Mouse (Mus musculus) adrenal gland, adult 2 months (tissue): Measurements from ENCODE around the gene Dock9. TPM values are rescaled to one million over a fixed set of nuclear protein-coding genes. Genes with fewer than 3 reads are reported as not detected.
A peak's percentile ranks its signal among the peaks of the same experiment; 100 is the strongest.

ENCODE experiments used
- DNase-seq: peaks from one replicate; pipeline ENCODE4 v3.0.0; 2021
- polyA plus RNA-seq: library from polyadenylated mRNA; depleted of rRNA; stranded (reverse); fragments of >200 nt; gene quantifications from 2 replicates; pipeline ENCODE4 v1.2.3, GENCODE M21; 2012
- total RNA-seq, 2 experiments: library from RNA; stranded (reverse); gene quantifications; 2 replicates each; pipeline ENCODE4 v1.2.3; 2021

Gene Dock9
- total and polyA plus RNA-seq, 3 experiments, result 8.0 to 29.2 (median 18.6) TPM

DNA sequence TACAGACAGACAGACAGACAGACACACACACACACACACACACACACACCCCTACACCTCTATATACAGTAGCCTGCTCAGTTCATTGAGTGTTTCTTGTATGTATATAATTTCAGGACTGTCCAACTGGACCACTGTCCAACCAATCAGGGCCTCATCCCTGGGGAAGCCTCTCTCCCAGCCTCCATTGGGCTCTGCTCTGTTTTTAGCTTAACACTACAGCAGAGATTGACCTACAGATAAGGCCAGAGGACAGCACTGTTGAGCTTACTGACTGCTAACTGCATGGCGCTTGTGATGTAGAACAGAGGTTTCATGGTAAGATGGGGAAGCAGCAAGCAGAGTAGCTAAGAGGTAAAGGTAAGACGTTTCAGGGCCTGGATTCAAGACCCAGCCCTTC is 5.7 kb downstream of the Dock9 start:
- no peak for DNase-seq

DNA sequence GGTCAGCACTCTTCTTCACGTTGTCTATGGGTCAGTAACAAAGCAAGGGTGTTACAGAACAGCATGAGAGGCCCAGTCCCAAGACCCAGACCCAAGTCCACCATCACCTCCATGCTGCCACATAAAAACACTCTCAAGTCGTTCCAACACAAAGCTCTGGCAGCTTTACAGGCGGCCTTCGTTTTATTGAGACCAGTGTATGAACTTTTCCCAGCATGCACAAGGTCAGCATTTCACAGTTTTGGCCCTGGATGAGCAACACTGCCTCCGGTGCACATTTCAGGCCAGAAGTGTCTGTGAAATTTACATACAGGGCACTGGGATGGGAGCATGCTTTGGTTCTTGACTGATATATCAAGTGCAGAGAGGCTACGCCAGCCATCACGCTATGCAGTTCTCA is 6.5 kb downstream of the Dock9 start:
- no peak for DNase-seq

DNA sequence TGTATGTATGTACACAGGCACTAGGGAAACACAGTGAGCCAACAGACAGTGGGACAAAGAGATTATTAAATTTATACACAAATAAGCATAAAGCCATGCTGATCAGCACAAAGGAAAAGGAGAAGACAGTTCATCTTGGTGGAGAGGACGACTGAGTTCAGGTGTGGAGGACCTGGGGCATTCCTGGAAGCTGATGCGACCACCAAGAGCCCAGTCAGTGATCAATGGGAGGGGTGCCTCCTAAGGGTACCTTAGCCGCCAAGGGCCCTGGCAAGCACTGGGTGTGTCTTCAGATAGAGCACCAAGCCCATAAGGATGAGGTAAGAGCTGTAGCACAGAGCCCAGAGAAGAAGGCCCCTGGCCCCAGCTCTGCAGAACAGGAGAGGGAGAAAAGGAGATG is 8.4 kb downstream of the Dock9 start:
- no peak for DNase-seq

DNA sequence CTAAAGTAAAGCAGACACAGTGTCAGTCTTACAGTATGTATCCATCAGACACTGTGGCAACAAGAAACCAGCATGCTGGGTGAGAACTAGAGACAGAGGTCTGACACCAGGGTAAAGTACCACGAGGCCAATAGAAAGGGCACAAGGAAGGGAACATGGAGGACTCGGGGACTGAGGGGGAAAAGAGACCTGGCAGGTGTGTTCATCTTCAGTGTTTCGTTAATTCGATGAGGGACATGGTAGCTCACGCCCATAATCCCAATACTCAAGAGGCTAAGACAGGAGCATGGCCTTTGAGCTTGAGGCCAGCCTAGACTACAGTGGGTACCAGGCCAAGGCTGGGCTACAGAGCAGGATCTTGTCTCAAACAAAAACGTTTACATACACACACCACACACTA is 9.2 kb downstream of the Dock9 start:
- DNase-seq, result no peak

DNA sequence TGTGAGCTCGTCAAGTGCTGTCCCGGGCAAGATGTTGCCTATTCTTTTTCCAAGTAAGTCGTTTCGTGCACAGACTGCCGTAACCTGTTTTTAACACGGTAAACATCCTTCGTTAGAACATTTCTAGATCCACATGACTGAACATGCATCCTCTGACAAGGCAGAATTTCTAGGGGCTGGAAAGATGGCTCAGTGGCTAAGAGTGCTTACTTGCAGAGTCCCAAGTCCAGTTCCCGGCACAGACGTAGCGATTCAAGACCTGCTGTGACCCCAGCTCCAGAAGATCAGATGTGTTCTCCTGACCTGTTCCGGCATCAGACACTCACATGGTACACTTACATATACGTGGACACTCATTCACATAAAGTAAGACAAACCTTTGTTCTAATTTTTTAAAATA is 10.2 kb downstream of the Dock9 start:
- DNase-seq, result no peak

DNA sequence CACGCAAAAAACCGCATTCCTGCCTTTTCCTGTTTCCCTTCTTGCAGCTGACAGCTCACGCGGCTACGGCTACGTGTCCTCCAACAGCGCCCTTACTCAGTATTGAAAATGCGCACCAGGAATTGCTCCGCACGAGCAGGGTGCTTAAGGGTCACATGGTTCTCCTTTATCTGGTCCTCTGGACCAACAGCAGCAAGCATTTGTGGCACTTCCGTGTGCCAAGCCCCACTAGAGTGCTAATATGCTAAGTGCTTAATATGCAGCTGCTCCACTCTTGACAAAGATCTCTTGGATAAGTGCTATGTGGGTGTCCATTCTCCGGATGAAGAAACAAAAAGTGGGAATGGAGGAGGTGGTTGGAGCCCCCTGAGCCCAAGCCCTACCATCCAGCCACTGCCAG is 10.7 kb downstream of the Dock9 start:
- no peak for DNase-seq

DNA sequence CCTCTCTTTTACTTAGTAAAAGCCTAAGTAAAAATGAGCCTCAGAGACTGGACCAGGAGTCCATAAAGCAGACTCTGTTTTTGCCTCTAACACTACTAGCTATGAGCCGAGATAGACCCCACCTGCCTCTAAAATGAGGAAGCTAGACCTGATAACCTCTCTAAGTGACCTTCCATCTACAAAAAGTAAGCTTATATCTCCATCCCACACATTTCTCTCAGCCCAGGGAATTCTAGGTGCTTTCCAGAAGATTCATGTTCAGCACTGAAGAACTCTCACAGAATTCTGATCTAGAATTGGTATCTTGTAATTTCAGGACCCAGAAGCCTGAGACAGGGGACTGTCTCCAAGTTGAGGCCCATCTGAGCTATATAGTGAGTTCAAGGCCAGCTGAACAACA is 12.2 kb downstream of the Dock9 start:
- DNase-seq, result no peak

DNA sequence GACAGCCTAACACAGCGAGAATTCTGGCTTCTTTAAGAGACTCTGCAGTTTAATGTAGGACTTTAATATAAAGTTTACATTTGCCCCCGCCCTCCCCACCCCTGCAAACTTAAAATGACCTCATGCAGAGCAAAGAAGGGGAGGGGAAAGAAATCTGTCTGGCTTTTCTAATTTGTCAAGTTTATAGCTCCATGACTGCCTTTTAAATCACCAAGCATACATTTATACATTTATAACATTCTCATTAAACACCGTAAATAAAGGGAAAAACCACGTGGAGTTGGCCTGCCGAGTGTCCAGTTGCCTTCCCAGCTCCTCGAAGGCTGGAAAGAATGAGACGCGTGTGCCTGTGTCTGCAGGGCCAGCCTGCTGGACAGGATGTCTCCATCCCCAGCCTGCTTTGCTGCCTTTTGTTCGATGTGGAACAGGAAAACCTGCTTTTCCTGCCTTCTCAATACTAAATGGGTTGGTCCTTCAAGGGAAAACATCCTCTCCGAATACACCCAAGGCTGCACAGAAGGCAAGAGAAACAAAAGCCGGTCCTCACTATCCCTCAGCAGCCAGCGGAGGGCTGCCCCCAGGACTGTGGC is 16.6 kb downstream of the Dock9 start:
- peak; percentile 32 for DNase-seq

DNA sequence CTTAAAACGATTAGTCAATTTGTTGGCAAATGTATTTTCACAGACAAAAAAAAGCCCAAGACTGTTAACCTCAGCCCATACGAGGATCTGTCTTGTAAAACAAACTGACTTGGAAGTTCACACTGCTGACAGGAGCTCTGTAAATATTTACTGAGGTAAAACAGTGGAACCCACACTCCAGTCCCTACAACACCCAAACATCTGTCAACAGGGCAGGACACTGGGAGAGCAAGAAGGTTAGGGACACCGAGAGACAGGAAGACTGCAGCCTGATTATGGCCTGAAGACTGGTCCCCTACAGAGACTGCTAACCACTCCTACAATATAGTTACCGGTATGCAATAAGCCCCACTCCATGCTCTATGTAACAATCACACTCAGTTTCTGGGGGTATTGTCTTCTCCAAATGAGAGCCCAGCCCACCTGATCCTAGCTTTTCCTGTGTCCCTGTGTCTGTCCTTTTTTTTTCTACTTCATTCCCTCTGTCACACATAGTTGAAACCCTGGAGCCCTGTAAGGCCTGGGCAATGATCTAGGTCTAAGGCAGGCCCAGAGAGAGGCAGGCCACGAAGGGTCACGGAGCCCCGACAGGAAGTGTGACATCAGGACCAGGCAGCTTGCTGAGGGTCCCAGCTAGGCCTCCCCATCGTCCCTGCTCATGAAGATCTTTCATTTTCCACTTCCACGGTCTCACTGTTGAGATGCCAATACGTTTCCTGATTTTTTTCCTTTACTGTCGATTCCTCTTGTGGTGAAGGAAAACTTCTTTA is 17.3 kb downstream of the Dock9 start:
- DNase-seq, result no peak

DNA sequence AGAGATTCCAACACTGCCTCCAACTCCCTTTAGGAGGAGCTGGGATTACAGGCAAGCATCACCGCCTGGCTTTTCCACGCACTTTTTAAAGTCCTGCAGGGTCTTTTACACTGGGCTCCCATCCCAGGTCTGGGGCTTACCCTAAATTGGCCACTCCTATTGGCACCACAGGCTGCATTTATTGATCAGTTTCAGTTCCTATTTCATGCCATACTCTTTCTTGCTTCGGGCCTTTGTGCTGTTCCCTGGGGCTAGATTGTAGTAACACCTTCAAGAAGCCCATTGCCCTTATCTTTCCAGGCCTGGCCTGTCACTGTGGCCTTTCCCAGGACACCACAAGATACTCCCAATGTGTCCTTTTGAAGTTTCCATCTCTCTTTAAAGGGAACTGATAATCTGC is 18.0 kb downstream of the Dock9 start:
- no peak for DNase-seq

DNA sequence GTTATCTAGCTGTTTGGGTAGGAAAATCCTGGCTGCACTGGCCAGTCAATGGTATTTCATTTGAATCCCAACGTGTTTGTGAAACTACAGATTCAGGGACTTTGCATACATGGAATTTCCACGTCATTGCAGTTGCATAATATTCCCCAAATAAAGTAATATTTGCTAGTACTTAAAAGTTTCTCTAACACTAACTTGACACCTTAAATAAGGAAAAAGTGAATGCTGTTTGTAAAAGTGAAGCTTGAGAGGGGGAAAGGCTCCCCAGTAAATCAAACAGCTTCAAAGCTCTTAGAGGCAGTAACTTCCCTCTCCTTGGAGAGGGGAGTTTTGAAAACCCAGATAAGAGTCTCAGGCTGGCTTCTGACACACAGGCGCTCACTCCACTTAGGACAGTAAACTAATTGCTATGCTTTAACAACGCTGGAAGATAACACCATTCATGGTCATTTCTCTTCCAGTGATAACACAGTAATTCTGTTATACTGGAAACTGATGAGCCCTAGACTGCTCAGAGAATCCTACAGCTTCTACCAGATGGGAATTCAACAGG is 20.3 kb downstream of the Dock9 start:
- no peak for DNase-seq

DNA sequence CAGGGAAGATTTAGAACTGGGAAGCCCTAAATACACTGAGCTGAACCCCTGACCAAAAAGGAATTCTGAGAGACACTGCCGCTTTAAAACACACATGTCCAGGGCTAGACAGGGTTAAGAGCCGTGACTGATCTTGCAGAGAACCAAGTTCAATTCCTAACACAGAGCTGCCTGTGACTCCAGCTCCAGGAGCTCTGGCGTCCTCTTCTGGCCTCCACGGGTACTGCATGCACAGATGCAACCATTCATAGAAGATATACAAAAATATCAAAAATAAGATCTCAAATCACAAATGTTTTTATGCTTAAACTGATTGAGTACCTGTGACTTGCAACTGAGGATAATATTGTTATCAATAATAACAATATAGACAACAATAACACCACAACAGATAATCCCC is 20.9 kb downstream of the Dock9 start:
- DNase-seq, result no peak

DNA sequence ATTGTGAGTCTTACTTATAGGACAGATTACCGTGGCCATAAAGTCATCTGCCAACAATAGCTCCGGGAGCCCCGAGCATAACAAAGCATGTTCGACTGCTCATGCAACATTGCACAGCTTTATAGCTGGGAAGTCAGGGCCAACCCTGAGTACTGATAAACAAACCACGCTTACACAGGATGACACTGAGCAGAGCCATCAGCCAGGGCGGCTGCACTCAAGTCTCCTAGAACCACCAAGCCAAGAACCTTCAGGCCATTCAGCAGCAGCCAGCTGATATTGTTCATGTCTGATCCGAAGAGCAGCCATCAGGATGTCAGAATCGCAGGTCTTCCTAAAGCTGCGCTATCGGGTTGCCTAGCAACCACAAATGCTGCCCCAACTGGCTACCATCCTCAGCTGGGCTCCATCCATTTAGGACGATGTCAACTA is 35.6 kb downstream of the Dock9 start:
- DNase-seq, result no peak

DNA sequence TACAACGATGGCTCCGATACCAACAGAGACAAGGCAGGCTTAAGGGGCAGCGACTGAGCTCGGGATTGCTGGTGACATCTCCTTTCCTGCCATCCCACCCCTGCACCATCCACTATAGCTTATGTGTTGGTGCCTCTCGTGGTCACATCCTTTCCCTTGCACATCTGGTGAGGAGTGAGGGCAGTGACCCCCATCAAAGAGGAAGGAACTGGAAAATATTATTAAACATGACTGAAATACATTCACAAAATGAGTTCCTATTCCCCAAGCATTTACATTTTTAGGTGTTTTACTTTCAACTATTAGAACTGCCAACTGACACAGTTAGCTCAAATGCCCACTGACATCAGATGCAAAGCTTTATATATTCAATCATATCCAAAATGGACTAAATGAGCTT is 37.2 kb downstream of the Dock9 start:
- no peak for DNase-seq

DNA sequence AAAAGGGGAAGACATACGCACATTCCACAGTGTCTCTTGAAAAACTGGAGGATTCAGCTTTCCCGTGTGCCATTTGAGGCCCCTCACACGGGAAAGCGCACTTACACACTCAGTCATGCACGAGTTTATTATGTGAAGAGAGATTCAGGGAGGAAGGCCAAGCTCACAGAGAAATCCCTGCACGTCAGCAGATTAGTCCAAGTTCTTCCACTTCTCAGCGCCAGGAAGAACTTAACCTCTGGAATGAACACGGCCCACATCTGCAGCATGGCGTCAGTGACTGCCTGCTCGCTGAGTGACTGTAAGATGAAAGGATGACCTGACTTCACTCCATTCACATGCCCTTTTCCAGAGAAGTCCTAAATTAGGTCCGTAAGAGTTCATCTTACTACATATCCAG is 43.5 kb downstream of the Dock9 start:
- no peak for DNase-seq

DNA sequence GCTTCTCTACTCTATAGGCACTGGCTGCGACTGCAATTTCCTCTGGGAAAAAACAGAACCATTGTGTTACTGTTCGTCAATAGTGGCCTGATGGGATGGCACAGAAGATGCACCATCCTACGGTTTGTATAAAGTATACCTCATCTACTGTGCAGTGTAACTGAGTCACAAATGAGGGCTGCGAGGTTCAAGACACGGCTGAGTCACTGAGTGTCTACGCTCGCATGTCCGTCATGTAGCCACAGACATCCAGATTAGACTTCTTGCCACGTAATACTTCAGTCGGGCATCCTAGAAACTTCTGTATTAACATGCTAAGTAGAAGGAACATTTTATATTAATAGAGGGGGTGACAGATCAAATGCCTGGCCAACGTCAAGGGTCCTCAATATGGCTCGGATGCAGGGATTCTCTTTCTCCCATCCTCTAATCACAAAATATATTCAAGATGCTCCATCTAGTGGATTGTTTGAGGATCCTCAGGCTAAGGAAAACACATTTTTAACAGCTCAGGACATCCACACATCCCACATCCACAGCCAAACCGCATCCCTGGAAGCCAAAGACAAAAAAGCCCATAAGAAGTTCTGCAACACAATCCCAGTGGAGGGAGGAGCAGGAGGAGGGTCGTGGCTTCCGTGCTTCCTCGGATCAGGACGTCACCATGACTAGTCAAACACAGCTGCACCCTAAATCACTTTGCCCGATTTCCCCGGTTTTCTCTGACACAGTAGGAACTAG is 44.8 kb downstream of the Dock9 start:
- no peak for DNase-seq

DNA sequence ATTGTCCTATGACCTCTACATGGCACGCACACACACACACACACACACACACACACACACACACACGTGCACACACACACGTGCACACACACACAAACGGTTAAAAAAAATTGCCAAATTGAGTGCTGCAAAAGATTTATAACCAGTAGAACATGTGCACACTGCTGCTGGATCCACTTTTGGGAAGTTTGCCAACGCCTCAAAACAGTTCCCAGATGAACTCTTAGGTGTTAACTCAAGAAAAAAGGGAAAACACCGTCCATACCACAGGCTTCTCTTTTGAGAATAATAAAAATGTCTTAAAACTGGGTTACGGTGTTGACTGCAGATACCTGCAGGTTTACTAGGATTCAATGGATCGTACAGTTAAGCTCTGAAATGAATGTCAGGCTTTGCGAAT is 48.0 kb downstream of the Dock9 start:
- no peak for DNase-seq

DNA sequence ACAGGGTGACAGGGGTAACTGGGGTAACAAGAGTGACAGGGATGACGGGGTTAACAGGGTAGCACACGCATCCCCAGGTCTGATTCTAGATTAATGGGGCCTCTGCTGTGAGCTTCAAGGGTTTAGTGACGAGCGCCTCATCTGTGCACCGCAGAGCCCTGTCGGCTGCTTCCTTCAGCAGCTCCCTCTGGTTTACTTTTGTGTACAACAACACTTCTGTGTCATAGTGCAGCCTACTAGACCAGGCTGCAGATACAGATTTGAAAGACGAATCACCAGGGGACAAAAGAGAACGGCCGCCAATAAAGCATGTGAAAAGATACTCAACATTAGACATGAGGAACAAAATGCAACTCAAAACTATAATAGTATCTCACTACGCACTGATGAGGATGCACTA is 48.6 kb downstream of the Dock9 start:
- DNase-seq, result no peak

DNA sequence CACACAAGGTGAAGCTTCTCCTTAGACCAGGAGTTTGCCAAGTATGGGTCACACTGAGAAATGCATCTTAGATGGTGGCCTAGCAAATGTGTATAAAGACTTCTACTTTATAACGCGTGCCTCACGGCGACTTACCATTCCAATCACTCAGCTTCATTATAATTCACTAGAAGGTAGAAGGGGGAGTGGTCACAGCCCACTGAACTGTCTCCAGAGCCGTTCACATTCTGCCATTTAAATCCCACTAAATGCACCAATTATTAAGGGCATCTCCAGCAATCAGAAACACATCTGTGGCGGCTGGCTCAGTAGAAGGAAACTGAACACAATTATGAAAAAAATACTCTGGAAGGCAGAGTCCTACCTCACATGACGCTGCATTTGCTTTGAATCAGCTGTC is 50.3 kb downstream of the Dock9 start:
- no peak for DNase-seq

DNA sequence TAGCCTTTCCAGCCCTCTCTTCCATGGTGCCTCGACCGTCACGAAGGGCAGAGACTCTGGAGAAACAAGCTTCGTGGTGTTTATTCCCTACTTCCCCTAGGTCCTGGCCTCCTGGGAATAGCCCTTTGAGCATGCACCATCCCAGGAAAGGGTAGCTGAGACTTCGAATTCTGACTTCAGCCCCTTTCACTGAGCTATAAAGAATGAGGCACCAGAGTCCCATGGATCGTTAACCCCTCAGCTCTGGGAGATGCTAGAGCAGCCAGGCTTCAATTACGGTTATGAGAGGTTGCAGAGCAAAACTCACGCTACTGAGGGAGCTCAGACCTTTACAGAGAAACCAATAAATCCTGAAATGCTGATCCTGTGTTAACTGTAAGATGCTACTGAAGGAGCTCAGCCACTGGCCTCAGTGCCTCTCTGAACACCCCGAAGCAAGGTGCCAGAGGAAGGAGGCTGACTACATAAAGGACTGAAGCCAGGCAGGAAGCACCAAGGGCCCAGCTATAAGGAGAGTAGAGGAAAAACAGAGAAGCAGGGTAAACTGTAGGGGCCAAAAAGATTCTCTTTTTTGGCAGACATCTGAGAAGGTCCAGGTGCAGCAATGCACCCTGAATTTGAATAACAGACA is 53.7 kb downstream of the Dock9 start:
- DNase-seq, result no peak

DNA sequence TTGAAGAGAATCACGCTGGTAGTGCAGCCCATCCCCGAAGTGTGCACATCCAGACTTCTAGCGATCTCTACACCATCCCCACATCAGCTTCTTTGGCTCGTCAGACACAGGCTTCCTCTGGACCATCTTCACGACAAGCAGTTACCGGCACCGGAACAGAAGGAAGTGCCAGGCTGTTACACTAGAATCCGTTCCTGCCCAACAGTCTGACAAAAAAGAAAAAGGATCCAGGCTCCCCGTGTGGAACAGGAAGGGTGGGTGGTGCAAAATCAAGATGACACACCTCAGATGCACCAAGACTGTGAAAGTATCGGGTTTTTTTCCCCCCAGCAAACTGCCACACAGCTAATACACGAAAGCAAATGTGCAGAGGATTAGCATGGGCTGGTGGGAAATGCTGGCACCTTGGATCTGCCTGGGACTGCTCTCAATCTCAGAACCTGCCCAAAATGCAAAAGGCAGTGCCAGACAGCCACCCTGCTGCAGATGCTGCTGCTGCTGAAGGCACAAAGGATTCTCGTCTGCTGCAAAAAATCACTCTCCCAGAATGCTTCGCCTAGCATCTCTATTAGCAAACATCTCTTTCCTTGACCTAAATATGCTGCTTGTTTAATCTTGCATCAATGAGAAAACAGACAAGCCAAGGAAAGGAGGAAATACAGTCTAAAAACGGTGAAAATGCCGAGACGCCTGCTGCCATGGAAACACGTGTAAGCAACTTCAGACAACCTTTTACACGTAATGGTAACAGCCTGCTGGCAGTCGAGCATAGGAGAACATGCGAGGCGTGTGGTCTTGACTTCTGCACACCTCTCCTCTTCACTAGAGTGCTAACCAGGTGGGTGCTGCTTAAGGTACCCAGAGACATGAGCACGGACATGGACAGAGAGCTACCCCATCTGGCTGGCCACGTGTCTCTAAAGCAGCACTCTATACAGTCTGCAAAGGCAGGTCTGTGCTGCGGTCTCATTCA is 58.9 kb downstream of the Dock9 start:
- DNase-seq, result no peak
